Mouse (Mus musculus): ENCODE measurements around the gene Syce1l. TPM values are rescaled to one million over a fixed set of nuclear protein-coding genes. Genes with fewer than 3 reads are reported as not detected.

Syce1l gene
- polyA plus RNA-seq (2015; fragmentation: Nextera tagmentation; extraction: Ambion mirVana): 0.23 and 0.63 TPM in 2 replicates

DNA sequence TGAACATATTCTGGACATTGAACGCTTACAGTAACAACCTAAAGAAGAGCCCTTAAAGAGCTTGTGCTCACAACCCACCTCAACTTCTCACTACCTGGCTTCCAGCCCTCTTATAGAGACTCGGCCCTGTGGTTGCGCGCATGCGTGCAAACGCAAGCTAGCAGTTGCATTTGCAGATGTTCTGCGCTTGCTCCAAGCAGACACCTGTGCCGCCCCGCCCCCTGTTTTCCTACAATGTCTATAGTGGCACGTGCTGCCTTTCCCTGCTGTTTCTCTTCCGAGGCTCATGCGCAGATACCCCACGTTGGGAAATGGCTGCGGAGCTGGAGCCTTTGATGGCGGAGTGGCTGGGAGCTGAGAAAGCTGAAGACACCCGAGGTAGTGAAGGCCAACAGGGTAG lies at the start of gene Syce1l:
Gene Syce1l, plus strand, starts transcription at position 288 of the 400 bp plus-strand sequence.
- H3K27me3 ChIP-seq (replicated peaks): no peaks in the 10 kb centered on the region
- H3K36me3 ChIP-seq: peaks cover 46% of the 10 kb centered on the region
- WGBS: 96% methylated on average over 16 of the region's 16 CpGs
- no peak within 1 kb of the TSS for H3K4me3 ChIP-seq (replicated peaks)
- no peak within 1 kb of the TSS for H3K27ac ChIP-seq (replicated peaks)
- no peaks in the 10 kb centered on the region for H3K9me3 ChIP-seq (replicated peaks)
- no peak for ATAC-seq (ENCODE audit: low FRiP score)
- H3K9ac ChIP-seq (replicated peaks): no peak within 1 kb of the TSS
- H3K4me1 ChIP-seq: no peaks in the 10 kb centered on the region
- no peak within 1 kb of the TSS for H3K4me2 ChIP-seq

DNA sequence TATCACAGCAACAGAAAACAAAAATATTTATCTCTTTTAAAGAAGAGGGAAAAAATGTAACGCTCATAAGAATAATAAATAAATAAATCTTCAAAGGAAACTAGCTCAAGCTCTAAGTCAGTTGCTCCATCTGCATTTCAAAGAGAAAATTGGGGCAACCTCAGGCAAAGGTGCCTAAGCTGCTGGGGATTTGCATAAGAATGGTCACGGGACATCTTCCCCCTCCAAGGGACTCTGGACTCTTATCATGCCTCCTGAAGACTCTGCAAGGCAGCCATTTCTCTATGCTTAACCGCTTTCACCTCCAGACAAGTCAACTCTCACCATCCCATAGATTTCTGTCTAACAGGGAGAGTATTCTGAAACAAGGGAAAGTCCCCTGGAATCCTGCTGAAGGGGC lies 44.6 kb upstream of the Syce1l start:
- no peak overlapping the region for H3K4me2 ChIP-seq

GRCm38 (mm10) chr8:113632634-113633033 lies 10.4 kb upstream of the Syce1l start:
- Histone ChIP-seq H3K9ac (replicated peaks) (no peak overlapping the region), H3K36me3 (peaks cover under 1% of the 10 kb centered on the region; the same call in 1 of the 2 replicates), H3K9me3 (replicated peaks) (no peaks in the 10 kb centered on the region), H3K4me1 (peaks cover 25% of the 10 kb centered on the region), H3K4me3 (replicated peaks) (no peak overlapping the region), H3K27me3 (replicated peaks) (no peaks in the 10 kb centered on the region), H3K4me2 (no peak overlapping the region), H3K27ac (replicated peaks) (no peak overlapping the region)
- 12% methylated on average over 3 of the region's 3 CpGs for WGBS
- no peak for ATAC-seq (ENCODE audit: low FRiP score)

More for the DNA sequence above, 44.6 kb upstream of the Syce1l start:
- Histone ChIP-seq H3K36me3 (no peaks in the 10 kb centered on the region), H3K4me1 (no peaks in the 10 kb centered on the region), H3K4me3 (replicated peaks) (no peak overlapping the region), H3K9me3 (replicated peaks) (no peaks in the 10 kb centered on the region), H3K9ac (replicated peaks) (no peak overlapping the region), H3K27ac (replicated peaks) (no peak overlapping the region), H3K27me3 (replicated peaks) (no peaks in the 10 kb centered on the region)
- WGBS: 56% methylated on average over 3 of the region's 3 CpGs
- ATAC-seq (ENCODE audit: low FRiP score): no peak

- peaks cover 26% of the 10 kb centered on the region for H3K4me1 ChIP-seq
- H3K27me3 ChIP-seq (replicated peaks): no peaks in the 10 kb centered on the region
- H3K27ac ChIP-seq (replicated peaks): peak overlapping the region; percentile 97
- 28% methylated on average over 12 of the region's 12 CpGs for WGBS
- H3K4me2 ChIP-seq: peak overlapping the region; percentile 84
- H3K36me3 ChIP-seq: peaks cover 15% of the 10 kb centered on the region
- H3K9ac ChIP-seq (replicated peaks): peak overlapping the region; percentile 56
- H3K9me3 ChIP-seq (replicated peaks): no peaks in the 10 kb centered on the region
- no peak for ATAC-seq (ENCODE audit: low FRiP score)
- H3K4me3 ChIP-seq (replicated peaks): peak overlapping the region; percentile 80
Measured at GRCm38 (mm10) chr8:113634161-113634560, 8.9 kb upstream of the Syce1l start.

DNA sequence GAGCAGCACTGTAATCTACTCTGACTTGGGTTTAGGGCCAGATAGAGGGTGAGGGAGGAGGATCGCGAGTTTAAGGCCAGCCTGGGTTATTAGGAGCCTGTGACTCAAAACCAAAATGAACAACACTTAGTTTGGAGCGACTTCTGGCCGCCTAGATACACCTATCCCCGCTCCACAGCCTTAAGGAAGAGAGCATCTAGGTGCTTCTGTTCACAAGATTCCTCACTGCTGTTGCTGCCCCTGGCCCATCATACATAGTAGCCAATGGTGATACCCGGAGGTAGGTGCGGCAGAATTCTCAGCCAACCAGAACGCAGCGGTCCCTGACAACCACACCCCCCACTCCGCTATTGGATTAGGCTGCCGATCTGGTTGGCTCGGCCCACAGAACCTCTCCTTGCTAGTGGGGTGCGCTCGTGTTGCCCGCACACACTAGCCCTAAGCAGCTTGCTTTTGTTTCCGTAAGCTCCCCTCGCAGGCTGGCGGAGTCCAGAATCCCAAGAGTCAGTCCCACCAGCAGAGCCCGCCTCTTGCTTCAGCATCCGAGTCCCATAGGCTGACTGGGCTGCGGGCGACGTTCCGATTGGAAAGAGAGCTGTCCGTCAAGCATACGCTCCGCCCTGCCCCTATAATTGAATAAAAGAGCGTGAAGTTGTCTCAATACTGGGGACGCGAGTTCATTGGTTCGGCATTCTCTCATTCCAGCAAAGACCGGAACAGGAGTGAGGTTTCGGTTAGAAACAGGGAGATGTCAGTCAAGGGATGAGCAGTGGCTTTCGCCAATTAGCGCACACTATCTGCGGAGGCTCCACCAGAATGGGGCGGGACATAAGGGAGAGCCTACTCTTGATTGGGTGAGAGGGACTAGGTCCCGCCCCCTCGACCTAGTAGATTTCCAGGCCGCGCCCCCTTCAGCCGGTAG lies 8.1 kb upstream of the Syce1l start, which contains the start of gene Mon1b:
Gene Mon1b, plus strand, starts transcription at position 918 of the 922 bp plus-strand sequence.
- WGBS: under 1% methylated on average over 42 of the region's 42 CpGs

DNA sequence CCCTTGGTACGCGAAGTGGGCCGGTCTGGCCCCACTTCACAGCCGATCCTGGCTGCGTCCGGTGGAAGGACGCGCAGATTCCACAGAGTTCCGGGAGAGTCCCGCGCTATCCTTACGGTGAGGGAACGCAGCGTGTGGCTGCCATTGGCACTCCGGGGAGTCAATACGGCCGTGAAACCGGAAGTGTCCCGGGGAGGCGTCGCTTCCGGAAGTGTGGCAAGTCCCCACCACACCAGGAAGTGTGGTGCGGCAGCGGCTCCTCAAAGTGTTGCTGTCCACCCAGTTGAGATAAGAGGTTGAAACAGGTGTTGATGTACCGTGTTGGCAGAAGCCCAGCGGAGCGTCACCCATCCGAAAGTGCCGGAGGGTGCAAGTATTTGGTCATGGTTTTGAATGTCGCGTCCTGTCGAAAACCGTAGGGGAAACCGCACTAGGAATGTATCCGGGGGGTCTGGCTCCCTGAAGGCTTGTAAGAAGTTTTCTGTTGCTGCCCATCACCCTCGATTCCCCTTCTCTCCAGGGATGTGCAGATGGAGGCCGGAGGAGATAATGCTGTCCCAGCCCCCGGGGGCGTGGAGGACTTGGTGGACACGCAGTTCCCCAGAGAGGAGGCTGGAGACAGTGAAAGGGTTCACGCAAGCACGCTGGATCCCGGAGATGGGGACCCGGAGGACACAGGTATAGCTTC lies 7.3 kb upstream of the Syce1l start:
- Histone ChIP-seq H3K4me1 (peaks cover 26% of the 10 kb centered on the region), H3K36me3 (peaks cover 28% of the 10 kb centered on the region), H3K9me3 (replicated peaks) (no peaks in the 10 kb centered on the region), H3K27me3 (replicated peaks) (no peaks in the 10 kb centered on the region), H3K4me3 (replicated peaks) (peak overlapping the region; percentile 80), H3K4me2 (peak overlapping the region; percentile 100), H3K9ac (replicated peaks) (peak overlapping the region; percentile 76), H3K27ac (replicated peaks) (peak overlapping the region; percentile 97)
- ATAC-seq (ENCODE audit: low FRiP score): peak; percentile 78
- WGBS: 3% methylated on average over 44 of the region's 44 CpGs

More for the DNA sequence above, 8.1 kb upstream of the Syce1l start, which contains the start of gene Mon1b:
- Histone ChIP-seq H3K4me3 (replicated peaks) (peak within 1 kb of the TSS; percentile 80), H3K4me2 (peak within 1 kb of the TSS; percentile 100), H3K9ac (replicated peaks) (peak within 1 kb of the TSS; percentile 76), H3K9me3 (replicated peaks) (no peaks in the 10 kb centered on the region), H3K36me3 (peaks cover 22% of the 10 kb centered on the region), H3K4me1 (peaks cover 26% of the 10 kb centered on the region), H3K27ac (replicated peaks) (peak within 1 kb of the TSS; percentile 97), H3K27me3 (replicated peaks) (no peaks in the 10 kb centered on the region)
- ATAC-seq (ENCODE audit: low FRiP score): peak; percentile 98

- H3K27me3 ChIP-seq (replicated peaks): no peaks in the 10 kb centered on the region
- H3K4me1 ChIP-seq: peaks cover 26% of the 10 kb centered on the region
- H3K36me3 ChIP-seq: peaks cover 30% of the 10 kb centered on the region
- H3K27ac ChIP-seq (replicated peaks): peak overlapping the region; percentile 97; the same call in 1 of the 2 replicates
- no peak for ATAC-seq (ENCODE audit: low FRiP score)
- H3K9ac ChIP-seq (replicated peaks): peak overlapping the region; percentile 76
- peak overlapping the region; percentile 80 for H3K4me3 ChIP-seq (replicated peaks)
- no peaks in the 10 kb centered on the region for H3K9me3 ChIP-seq (replicated peaks)
- WGBS: 37% methylated on average over 5 of the region's 5 CpGs
- H3K4me2 ChIP-seq: peak overlapping the region; percentile 100
Measured at GRCm38 (mm10) chr8:113636280-113636628, 6.8 kb upstream of the Syce1l start.

- Histone ChIP-seq H3K27ac (replicated peaks) (no peak overlapping the region), H3K4me3 (replicated peaks) (no peak overlapping the region), H3K9me3 (replicated peaks) (no peaks in the 10 kb centered on the region), H3K4me1 (peaks cover 18% of the 10 kb centered on the region), H3K36me3 (peaks cover 49% of the 10 kb centered on the region), H3K27me3 (replicated peaks) (no peaks in the 10 kb centered on the region), H3K9ac (replicated peaks) (no peak overlapping the region), H3K4me2 (no peak overlapping the region)
- WGBS: 89% methylated on average over 8 of the region's 8 CpGs
- ATAC-seq (ENCODE audit: low FRiP score): no peak
Measured at GRCm38 (mm10) chr8:113640357-113640756, 2.7 kb upstream of the Syce1l start.

GRCm38 (mm10) chr8:113643479-113644210 lies 632 bp downstream of the Syce1l start:
- Histone ChIP-seq H3K27ac (replicated peaks) (no peak overlapping the region), H3K4me3 (replicated peaks) (no peak overlapping the region), H3K4me1 (no peaks in the 10 kb centered on the region), H3K27me3 (replicated peaks) (no peaks in the 10 kb centered on the region), H3K36me3 (peaks cover 40% of the 10 kb centered on the region), H3K9me3 (replicated peaks) (no peaks in the 10 kb centered on the region), H3K4me2 (no peak overlapping the region), H3K9ac (replicated peaks) (no peak overlapping the region)
- WGBS: 91% methylated on average over 8 of the region's 8 CpGs
- no peak for ATAC-seq (ENCODE audit: low FRiP score)

DNA sequence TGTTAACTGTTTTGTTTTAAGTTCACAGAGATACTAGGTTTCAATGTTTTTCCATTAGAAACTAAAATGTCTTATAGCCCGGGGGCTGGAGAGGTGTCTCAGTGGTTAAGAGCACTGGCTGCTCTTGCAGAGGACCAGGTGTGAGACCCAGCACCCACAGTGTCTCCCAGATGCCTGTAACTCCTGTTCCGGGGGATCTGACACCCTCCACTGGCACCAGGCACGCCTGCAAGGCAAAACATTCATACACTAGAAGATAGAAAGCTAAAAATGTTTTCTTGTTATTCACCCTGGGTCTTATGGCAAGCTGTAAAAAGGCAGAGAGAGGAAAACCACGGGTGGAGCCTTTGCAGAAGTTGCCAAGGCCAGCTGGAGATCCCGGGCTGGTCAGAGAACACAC lies 2.2 kb downstream of the Syce1l start:
- H3K36me3 ChIP-seq: peaks cover 25% of the 10 kb centered on the region
- H3K9ac ChIP-seq (replicated peaks): no peak overlapping the region
- no peaks in the 10 kb centered on the region for H3K4me1 ChIP-seq
- WGBS: 82% methylated on average over 5 of the region's 5 CpGs
- no peaks in the 10 kb centered on the region for H3K9me3 ChIP-seq (replicated peaks)
- ATAC-seq (ENCODE audit: low FRiP score): no peak
- no peak overlapping the region for H3K4me3 ChIP-seq (replicated peaks)
- no peak overlapping the region for H3K27ac ChIP-seq (replicated peaks)
- no peaks in the 10 kb centered on the region for H3K27me3 ChIP-seq (replicated peaks)
- no peak overlapping the region for H3K4me2 ChIP-seq

GRCm38 (mm10) chr8:113652450-113652849 lies 9.4 kb downstream of the Syce1l start:
- H3K27me3 ChIP-seq (replicated peaks): no peaks in the 10 kb centered on the region
- no peaks in the 10 kb centered on the region for H3K9me3 ChIP-seq (replicated peaks)
- no peak overlapping the region for H3K27ac ChIP-seq (replicated peaks)
- H3K4me3 ChIP-seq (replicated peaks): no peak overlapping the region
- H3K9ac ChIP-seq (replicated peaks): no peak overlapping the region
- no peak overlapping the region for H3K4me2 ChIP-seq
- 87% methylated on average over 11 of the region's 12 CpGs for WGBS
- H3K4me1 ChIP-seq: no peaks in the 10 kb centered on the region
- ATAC-seq (ENCODE audit: low FRiP score): no peak
- H3K36me3 ChIP-seq: no peaks in the 10 kb centered on the region
